Mouse (Mus musculus) stomach, postnatal 0 days (tissue): Measurements from ENCODE around the gene 4931429L15Rik. TPM values are rescaled to one million over a fixed set of nuclear protein-coding genes. Genes with fewer than 3 reads are reported as not detected.

Experiments
- ATAC-seq: fragments of 200-750 bp; cut with Nextera tagmentation; 2 replicates; pipeline ENCODE4 v1.8.0; 2017; ENCODE audit not compliant: low FRiP score, low TSS enrichment
- DNase-seq: peaks from one replicate; pipeline ENCODE4 v3.0.0-alpha.2; 2016; ENCODE audit warnings: low spot score
- H3K27ac ChIP-seq: fragments of 300-500 bp; sonication (generic); replicated peaks from 2 replicates; pipeline ENCODE4 v1.5.1; 2014; ENCODE audit warnings: mild to moderate bottlenecking, control low read depth
- H3K27me3 ChIP-seq: fragments of 300-500 bp; sonication (generic); 2 replicates; pipeline ENCODE4 v1.6.1; 2014; ENCODE audit warnings: low read length; ENCODE audit not compliant: control insufficient read depth, insufficient read depth
- H3K36me3 ChIP-seq: fragments of 300-500 bp; sonication (generic); 2 replicates; pipeline ENCODE4 v1.6.1; 2014; ENCODE audit warnings: low read length, mixed read lengths; ENCODE audit not compliant: control insufficient read depth, insufficient read depth
- H3K4me1 ChIP-seq: fragments of 300-500 bp; sonication (generic); replicated peaks from 2 replicates; pipeline ENCODE4 v1.6.1; 2014; ENCODE audit warnings: antibody characterized with exemption; ENCODE audit not compliant: control insufficient read depth, insufficient read depth
- H3K4me2 ChIP-seq: fragments of 300-500 bp; sonication (generic); replicated peaks from 2 replicates; pipeline ENCODE4 v1.6.1; 2014; ENCODE audit warnings: low read depth, mild to moderate bottlenecking, control low read depth, moderate library complexity
- H3K4me3 ChIP-seq: fragments of 300-500 bp; sonication (generic); 2 replicates; pipeline ENCODE4 v1.5.1; 2014; ENCODE audit warnings: low read depth, low read length, control low read depth
- H3K9ac ChIP-seq: fragments of 300-500 bp; sonication (generic); 2 replicates; pipeline ENCODE4 v1.6.1; 2014; ENCODE audit warnings: mild to moderate bottlenecking, low read length, control low read depth, mixed read lengths
- H3K9me3 ChIP-seq: fragments of 300-500 bp; sonication (generic); 2 replicates; pipeline ENCODE4 v1.6.1; 2016; ENCODE audit warnings: low read length; ENCODE audit not compliant: control insufficient read depth
- CTCF ChIP-seq: IDR thresholded peaks from 2 replicates; pipeline ENCODE4 v1.5.1; 2016; ENCODE audit warnings: antibody characterized with exemption, low read depth, mild to moderate bottlenecking, moderate library complexity
- EP300 ChIP-seq: optimal IDR thresholded peaks from 2 replicates; pipeline ENCODE3; 2016; ENCODE audit warnings: antibody characterized with exemption
- WGBS: fragments of 180-500 bp; shearing (Covaris S2); extraction: QIAGEN DNeasy Blood & Tissue Kit; methylation state at CpG from one replicate; pipeline ENCODE4 v1.1.7; 2014; 5-methylcytosine and 5-hydroxymethylcytosine counted together
- polyA plus RNA-seq: library from polyadenylated mRNA; unstranded; fragments of >200 nt; fragmentation: Nextera tagmentation; extraction: Ambion mirVana; gene quantifications from 2 replicates; pipeline ENCODE4 v1.2.1, GENCODE M21; 2015

4931429L15Rik gene
- polyA plus RNA-seq, 1 experiment from 2014 or later: not detected

GRCm38 (mm10) chr9:46302142-46302541 lies 17.6 kb downstream of the 4931429L15Rik start:
- WGBS: 10% methylated on average over 2 of the region's 2 CpGs
- Histone ChIP-seq H3K36me3 (peaks cover 7% of the 10 kb centered on the region; the same call in 1 of the 2 replicates), H3K4me1 (no peaks in the 10 kb centered on the region), H3K4me3 (no peak overlapping the region), H3K27ac (no peak overlapping the region), H3K4me2 (no peak overlapping the region), H3K9me3 (no peaks in the 10 kb centered on the region), H3K9ac (no peak overlapping the region), H3K27me3 (no peaks in the 10 kb centered on the region)
- DNase-seq (peak; percentile 45), ATAC-seq (no peak)
- TF ChIP-seq CTCF: peak; percentile 94
- no peak for TF ChIP-seq EP300

DNA sequence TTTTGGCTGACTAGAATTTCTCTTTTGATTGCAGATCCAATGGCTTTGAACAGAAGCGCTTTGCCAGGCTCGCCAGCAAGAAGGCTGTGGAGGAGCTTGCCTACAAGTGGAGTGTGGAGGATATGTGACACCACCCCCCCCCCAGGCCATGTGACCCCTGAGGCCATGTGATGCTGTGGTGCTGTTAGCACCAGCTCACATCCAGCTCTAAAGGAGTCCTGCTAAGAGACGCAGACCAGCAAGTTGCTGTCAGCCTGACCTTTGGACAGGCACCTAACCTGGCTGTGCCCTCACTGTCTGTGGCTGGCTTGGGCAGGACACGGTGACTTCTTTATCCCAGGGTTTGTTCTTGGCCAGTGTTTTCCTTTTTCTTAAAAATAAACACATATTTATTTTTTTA lies 21.4 kb downstream of the 4931429L15Rik start:
- H3K9ac ChIP-seq: no peak overlapping the region
- no peaks in the 10 kb centered on the region for H3K4me1 ChIP-seq
- no peak overlapping the region for H3K4me2 ChIP-seq
- H3K4me3 ChIP-seq: no peak overlapping the region
- ATAC-seq: no peak
- no peaks in the 10 kb centered on the region for H3K27me3 ChIP-seq
- peaks cover 9% of the 10 kb centered on the region; the same call in 1 of the 2 replicates for H3K36me3 ChIP-seq
- no peak for DNase-seq
- H3K27ac ChIP-seq: no peak overlapping the region
- WGBS: 82% methylated on average over 4 of the region's 4 CpGs
- no peak for TF ChIP-seq EP300
- no peaks in the 10 kb centered on the region for H3K9me3 ChIP-seq

DNA sequence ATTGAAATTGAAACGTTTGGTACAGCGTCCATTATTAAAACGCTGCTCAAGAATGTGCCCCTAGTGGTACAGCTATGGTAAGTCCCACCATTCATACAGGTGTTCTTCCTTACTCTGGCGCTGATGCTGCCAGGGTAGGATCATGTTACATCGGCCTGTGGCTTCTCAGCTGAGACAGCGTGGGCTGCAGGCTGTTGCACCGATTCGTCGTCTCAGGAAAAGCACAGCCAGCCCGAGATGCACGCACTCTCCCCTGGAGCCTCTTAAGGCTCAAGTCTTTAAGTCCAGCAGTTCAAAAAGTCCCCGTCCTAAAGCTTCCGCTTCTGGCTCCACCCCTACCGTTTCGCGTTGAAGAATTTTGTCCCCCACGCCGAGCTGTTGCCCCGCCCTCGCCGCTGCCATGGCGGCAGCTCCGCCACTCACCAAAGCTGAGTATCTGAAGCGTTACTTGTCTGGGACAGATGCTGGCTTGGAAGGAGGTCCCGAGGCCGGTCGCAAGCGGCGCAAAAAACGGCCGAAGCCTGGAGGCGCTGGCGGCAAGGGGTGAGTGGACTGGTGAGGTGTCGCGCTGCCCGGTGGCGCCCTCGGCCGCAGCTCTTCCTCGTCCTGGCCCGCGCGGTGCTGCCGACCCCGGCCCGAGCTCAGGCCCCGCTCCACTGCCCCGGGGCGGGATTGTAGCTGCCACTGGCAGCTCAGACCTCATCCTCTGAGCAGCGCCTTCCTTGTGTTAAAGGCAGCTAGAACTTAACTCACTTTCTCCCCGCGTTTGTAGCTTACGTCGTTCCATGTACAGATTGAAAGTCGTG lies 37.0 kb downstream of the 4931429L15Rik start, which contains the start of gene Bud13:
Gene Bud13 (plus strand): TSS at position 378 of the 806 bp plus-strand sequence.
- no peak for TF ChIP-seq EP300
- TF ChIP-seq CTCF: peak; percentile 77
- Histone ChIP-seq H3K36me3 (peaks cover 18% of the 10 kb centered on the region), H3K27me3 (no peaks in the 10 kb centered on the region)

GRCm38 (mm10) chr9:46274494-46274893 lies 45.3 kb downstream of the 4931429L15Rik start:
- H3K4me1 ChIP-seq: no peaks in the 10 kb centered on the region; the same call in 1 of the 2 replicates
- DNase-seq (no peak), ATAC-seq (no peak)
- H3K4me3 ChIP-seq: no peak overlapping the region
- H3K4me2 ChIP-seq: no peak overlapping the region
- TF ChIP-seq CTCF (no peak), EP300 (no peak)
- WGBS: 83% methylated on average over 9 of the region's 9 CpGs
- H3K36me3 ChIP-seq: peaks cover 16% of the 10 kb centered on the region
- H3K9me3 ChIP-seq: no peaks in the 10 kb centered on the region
- no peaks in the 10 kb centered on the region for H3K27me3 ChIP-seq
- no peak overlapping the region for H3K9ac ChIP-seq
- H3K27ac ChIP-seq: no peak overlapping the region

More for the DNA sequence above, 37.0 kb downstream of the 4931429L15Rik start, which contains the start of gene Bud13:
- Histone ChIP-seq H3K9ac (peak within 1 kb of the TSS; percentile 91), H3K4me2 (peak within 1 kb of the TSS; percentile 68), H3K4me3 (peak within 1 kb of the TSS; percentile 96), H3K4me1 (peaks cover 3% of the 10 kb centered on the region; the same call in 1 of the 2 replicates), H3K27ac (peak within 1 kb of the TSS; percentile 82), H3K9me3 (no peaks in the 10 kb centered on the region)
- DNase-seq: peak; percentile 93
- peak; percentile 92 for ATAC-seq
- under 1% methylated on average over 55 of the region's 55 CpGs for WGBS

DNA sequence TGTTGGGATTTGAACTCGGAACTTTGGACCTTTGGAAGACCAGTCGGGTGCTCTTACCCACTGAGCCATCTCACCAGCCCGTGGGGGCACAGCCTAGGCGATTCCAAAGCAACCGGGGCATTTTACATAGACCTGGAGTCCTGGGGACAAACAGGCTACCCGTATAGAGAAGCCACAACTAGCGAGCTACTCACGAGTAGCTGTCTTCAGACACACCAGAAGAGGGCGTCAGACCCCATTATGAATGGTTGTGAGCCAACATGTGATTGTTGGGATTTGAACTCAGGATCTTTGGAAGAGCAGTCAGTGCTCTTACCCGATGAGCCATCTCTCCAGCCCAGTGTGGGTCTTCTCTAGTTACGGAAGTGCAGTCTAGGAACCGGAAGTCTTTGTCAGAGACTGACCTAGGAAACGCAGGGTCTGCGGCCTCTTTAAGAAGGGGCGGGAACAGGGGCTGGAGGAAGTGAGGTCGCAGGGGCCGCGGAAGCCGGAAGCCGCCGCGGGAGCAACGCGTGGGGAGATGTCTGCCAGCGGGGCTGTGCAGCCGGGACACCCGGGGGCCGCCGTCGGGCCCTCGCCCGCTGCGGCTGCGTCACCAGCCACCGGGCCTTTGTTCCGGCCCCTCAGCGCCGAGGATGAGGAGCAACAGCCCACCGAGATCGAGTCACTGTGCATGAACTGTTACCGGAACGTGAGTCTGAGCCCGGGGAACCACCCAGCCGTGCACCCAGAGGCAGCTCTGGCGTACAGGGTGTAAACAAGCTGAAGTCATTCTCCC lies 46.9 kb downstream of the 4931429L15Rik start, which contains the start of gene Zpr1:
Gene Zpr1 (plus strand): TSS at position 388 of the 778 bp plus-strand sequence.
- Histone ChIP-seq H3K27ac (peak within 1 kb of the TSS; percentile 77), H3K27me3 (no peaks in the 10 kb centered on the region), H3K36me3 (peaks cover 12% of the 10 kb centered on the region), H3K9ac (peak within 1 kb of the TSS; percentile 76), H3K4me1 (no peaks in the 10 kb centered on the region; the same call in 1 of the 2 replicates), H3K9me3 (no peaks in the 10 kb centered on the region), H3K4me2 (peak within 1 kb of the TSS; percentile 77), H3K4me3 (peak within 1 kb of the TSS; percentile 67)
- ATAC-seq (peak; percentile 95), DNase-seq (peak; percentile 92)
- WGBS: 5% methylated on average over 43 of the region's 45 CpGs
- TF ChIP-seq CTCF (peak; percentile 62), EP300 (no peak)
